Mouse (Mus musculus): ENCODE data around the gene Rgs8.

Gene Rgs8

DNA sequence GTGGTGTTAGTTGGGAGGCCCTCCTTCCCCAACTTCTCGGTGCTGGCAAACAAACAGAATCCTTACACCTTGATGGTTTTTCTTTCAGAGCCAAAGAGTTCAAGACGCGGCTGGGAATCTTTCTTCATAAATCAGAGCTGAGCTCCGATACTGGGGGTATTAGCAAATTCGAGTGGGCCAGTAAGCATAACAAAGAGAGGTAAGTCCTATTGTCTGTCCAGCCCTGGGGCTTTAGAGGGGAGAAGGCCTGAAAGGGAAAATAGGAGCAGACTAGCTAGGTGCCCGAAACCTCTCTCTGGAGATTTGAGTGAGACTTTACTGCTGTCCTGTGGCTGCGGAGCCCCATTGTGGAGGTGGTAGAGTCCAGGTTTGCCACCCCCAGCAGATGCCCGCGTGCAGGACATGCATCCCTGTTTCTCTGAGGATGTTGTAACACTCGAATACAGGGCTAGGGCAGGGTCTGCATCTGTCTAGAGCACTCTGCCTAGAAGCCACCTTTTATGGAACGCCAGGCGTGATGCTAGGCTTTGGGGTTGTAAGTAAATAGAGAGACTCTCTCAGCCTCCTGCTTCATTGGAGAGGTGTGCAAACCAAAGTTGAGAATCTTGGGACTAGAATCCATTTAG lies 88.1 kb downstream of the Rgs8 start:
- in situ Hi-C loops (cut with MboI, MseI), result no loop called here

DNA sequence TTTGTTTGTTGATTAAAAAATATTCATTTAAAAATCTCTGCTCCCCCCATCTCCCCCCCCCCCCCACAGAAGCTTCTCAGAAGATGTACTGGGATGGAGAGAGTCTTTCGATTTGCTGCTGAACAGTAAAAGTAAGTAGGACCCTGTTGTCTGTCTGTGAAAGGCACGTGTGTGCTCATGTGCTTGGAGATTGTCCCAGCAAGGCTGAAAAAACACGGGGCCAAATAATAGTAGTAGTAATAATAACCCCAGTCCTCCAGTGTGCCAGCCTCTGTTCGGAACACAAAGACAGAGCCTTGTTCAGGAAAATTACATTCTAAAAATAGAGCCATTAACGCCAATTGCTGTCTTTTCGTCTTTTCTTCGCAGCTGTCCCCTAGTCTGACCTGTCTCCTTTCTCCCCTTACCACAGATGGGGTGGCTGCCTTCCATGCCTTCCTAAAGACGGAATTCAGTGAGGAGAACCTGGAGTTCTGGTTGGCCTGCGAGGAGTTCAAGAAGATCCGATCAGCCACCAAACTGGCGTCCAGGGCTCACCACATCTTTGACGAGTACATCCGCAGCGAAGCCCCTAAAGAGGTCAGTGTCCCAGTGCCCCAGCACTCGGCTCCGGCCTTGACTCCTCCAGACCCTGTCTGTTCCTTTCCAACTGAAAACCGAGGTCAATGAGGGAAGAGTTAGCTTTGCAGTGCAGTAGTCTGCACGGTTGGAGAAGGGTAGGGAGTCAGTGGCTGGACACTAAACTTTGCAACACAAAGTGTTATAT lies 88.9 kb downstream of the Rgs8 start:
- in situ Hi-C loops (cut with MboI, MseI), result no loop called here

DNA sequence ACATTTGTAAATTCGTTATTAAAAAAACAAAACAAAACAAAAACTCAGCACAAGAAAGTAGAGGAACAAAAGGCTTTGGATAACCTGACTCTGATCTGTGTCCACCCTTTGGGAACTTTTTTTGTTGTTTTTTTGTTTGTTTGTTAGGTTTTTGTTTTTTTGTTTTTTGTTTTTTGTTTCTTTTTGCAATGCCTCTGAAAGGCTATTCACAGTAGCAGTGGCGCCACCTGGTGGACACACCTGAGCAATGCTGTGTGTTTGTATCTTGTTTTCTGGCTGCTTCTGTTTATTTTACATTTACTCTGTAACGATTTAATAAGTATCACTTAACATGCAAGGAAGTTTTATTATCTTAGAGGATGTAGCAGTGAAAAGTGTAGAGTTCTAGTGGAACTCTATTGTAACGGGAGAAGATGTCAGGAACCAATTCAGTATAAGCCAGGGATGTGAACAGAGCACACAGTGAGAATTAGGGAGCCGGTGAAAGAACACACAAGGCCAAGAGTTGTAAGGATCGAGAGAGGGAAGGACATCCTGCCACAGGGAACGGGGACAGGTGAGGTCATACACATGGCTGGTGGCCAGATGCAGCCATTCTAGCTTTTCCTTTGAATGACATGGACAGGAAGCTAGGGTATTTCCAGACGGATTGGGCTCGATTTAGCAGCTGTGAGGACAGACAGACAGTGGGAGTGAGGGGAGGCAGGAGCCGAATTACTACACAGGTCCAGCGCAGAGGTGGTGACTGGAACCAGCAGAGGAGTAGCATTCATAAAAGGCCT lies 89.7 kb downstream of the Rgs8 start:
- in situ Hi-C loops (cut with MboI, MseI), result no loop called here

DNA sequence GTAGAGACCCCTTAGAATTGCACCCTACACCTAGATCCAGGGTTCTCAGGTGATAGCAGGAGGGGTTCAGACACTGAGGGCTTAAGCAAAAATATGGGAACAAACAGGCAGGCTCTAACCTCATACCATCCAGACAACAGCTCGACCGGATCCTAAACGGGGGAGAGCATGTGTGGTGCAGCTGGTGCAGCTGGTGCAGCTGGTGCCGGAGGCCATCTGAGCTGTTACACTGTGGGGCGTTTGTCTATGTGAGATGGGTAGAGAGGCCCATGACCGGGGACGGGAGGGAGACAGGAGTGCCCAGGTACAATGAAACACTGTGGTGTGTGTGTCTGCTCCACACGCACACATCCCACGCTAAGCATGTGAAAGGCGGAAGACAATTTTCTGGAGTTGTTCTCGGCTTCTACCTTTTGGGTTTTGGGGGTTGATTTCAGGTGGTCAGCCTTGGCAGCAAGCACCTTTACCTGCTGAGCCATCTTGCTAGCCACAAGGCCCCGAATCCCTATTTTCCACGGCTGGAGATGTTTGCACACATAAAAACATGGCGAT lies 93.4 kb downstream of the Rgs8 start:
- in situ Hi-C loops (cut with MboI, MseI), result loop anchor here (5.0 kb wide), 1 partner anchor 189 kb away; no protein-coding TSS in a partner anchor

DNA sequence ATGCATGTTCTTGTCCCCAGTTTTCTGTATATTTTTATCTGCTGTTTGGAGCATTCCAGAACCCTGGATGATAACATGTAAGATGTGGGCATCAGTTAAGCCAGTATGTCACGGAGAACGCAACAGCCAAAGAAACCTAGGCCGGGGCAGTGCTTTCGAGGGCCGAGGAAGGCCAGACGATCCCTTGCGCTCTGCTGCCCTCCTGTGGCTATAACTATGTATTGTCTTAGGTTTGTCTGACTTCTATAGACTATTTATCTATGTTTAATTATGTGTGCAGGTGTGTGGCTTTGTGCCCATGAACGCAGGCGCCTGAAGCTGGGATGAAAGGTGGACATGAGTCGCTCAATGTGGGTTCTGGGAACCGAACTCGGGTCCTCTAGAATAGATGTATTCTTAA lies 93.9 kb downstream of the Rgs8 start:
- in situ Hi-C loops (cut with MboI, MseI), result loop anchor here (5.0 kb wide), 1 partner anchor 189 kb away; no protein-coding TSS in a partner anchor

DNA sequence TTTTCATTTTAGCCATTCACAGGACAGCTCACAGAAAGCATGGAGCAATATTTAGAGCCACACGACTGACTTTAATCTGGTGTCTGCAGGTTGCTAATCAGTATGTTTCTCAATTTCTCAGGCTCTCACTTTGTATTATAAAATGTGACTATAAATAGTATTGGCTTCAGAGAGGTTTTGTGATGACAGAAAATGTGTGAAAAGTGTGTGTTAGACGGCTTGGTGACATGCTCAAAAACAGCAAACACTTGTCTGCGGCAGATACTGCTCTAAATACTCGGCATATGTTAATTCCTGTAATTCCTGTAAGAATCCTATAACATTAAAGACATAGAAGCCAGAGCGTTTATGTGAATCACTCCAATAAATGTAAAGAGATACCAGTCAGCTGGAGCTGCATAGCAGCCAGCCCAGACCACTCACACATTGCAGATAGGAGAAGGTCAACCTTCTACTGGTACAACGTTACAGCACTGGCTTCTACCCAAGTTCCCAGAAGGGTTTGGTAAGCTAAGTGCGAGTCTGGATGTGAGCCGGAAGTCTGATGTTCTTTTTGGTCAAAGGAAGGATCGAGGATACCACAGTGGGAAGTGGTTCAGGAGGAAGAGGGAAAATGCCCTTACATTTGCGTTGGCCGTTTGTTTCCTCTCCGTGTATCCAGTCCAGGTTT lies 95.2 kb downstream of the Rgs8 start:
- in situ Hi-C loops (cut with MboI, MseI), result loop anchor here (5.0 kb wide), 1 partner anchor 191 kb away; no protein-coding TSS in a partner anchor

DNA sequence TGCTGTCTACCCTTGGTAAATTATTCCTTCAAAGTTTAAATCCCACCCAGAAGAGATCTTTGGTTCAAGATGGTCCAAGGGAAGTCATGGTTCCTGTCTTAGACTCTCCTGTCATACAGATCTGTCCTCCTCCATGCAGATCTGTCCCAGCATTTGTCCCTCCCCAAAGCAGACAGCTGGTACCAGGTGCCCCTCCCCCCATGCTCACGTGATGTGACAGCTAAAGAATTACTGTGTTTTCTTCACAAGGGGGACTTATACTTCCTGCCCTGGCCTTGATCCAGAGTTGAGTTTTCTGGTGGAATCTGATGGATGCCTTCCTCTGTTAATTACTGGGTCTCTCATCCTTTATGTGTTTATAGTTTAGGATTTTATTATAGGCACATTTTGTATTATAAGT lies 95.7 kb downstream of the Rgs8 start:
- in situ Hi-C loops (cut with MboI, MseI), result loop anchor here (5.0 kb wide), 1 partner anchor 191 kb away; no protein-coding TSS in a partner anchor

DNA sequence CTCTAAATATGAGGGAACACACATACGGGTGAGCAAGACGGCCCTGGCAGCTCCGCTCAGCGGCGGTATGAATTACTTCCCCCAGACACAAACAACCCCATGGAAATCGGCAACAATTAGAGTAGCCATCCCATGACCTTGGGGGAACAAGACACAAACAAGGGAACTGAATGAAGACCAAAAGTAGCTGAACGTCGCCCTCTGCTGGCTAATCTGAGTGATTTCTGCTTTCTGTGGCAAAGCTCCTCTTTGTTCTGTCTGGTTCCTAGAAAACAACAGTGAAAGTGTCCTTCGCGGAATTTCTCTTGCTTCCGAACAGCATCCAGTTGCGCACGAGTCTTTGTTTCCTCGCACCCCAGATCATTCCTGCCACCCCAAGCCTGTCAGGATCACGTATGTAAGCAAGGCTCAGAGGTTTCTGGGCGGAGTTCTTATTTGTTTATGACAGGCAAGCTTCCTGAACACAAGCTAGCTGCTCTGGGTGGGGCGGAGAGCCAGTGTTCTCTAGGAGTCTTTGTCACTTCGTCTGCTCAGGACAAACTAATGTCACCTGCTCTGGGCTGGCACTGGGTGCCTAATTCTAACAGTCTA lies 96.5 kb downstream of the Rgs8 start, which contains the start of gene Rnasel:
TSS of gene Rnasel (plus strand) at position 216 of the 591 bp plus-strand sequence.
- in situ Hi-C loops (cut with MboI, MseI), result loop anchor here (5.0 kb wide), 1 partner anchor 192 kb away; no protein-coding TSS in a partner anchor
